Mouse (Mus musculus): Measurements from ENCODE around the gene Cdh23. TPM values are rescaled to one million over a fixed set of nuclear protein-coding genes. Genes with fewer than 3 reads are reported as not detected.

Cdh23 gene
- polyA plus RNA-seq, 1 experiment from 2014 or later = 0.53 TPM

GRCm38 (mm10) chr10:60390177-60390903, 305.9 kb downstream of the Cdh23 start:
- H3K4me3 ChIP-seq (replicated peaks; ENCODE audit: low read length) = no peak overlapping the region
- H3K9me3 ChIP-seq (replicated peaks; ENCODE audit: control insufficient read depth, low read length) = no peaks in the 10 kb centered on the region
- 50% methylated on average over 6 of the region's 6 CpGs for WGBS
- no peak for ATAC-seq (ENCODE audit: insufficient read depth, low FRiP score)
- H3K27ac ChIP-seq (ENCODE audit: low read length) = no peak overlapping the region
- H3K36me3 ChIP-seq (ENCODE audit: control insufficient read depth, insufficient read depth, low read length) = no peaks in the 10 kb centered on the region
- no peak overlapping the region for H3K4me2 ChIP-seq (ENCODE audit: low read depth, low read length)
- H3K9ac ChIP-seq (ENCODE audit: low read length) = no peak overlapping the region
- H3K4me1 ChIP-seq (ENCODE audit: control insufficient read depth, insufficient read depth, low read length) = peaks cover 4% of the 10 kb centered on the region
- H3K27me3 ChIP-seq (ENCODE audit: control insufficient read depth, insufficient read depth, low read length) = no peaks in the 10 kb centered on the region

- Histone ChIP-seq H3K27ac (ENCODE audit: low read length) (no peak overlapping the region), H3K9me3 (replicated peaks; ENCODE audit: control insufficient read depth, low read length) (no peaks in the 10 kb centered on the region), H3K36me3 (ENCODE audit: control insufficient read depth, insufficient read depth, low read length) (no peaks in the 10 kb centered on the region), H3K4me3 (replicated peaks; ENCODE audit: low read length) (no peak overlapping the region), H3K9ac (ENCODE audit: low read length) (0 out of 2 replicates have a peak overlapping the region, but pooled peaks have one; percentile 23), H3K4me1 (ENCODE audit: control insufficient read depth, insufficient read depth, low read length) (peaks cover 4% of the 10 kb centered on the region), H3K27me3 (ENCODE audit: control insufficient read depth, insufficient read depth, low read length) (no peaks in the 10 kb centered on the region), H3K4me2 (ENCODE audit: low read depth, low read length) (no peak overlapping the region)
- WGBS = 15% methylated on average over 9 of the region's 9 CpGs
- ATAC-seq (ENCODE audit: insufficient read depth, low FRiP score) = no peak
Observed at GRCm38 (mm10) chr10:60389447-60389865, 306.8 kb downstream of the Cdh23 start.

GRCm38 (mm10) chr10:60388332-60388731, 308.0 kb downstream of the Cdh23 start:
- Histone ChIP-seq H3K27ac (ENCODE audit: low read length) (no peak overlapping the region), H3K9me3 (replicated peaks; ENCODE audit: control insufficient read depth, low read length) (no peaks in the 10 kb centered on the region), H3K4me3 (replicated peaks; ENCODE audit: low read length) (no peak overlapping the region), H3K4me1 (ENCODE audit: control insufficient read depth, insufficient read depth, low read length) (peaks cover 4% of the 10 kb centered on the region), H3K36me3 (ENCODE audit: control insufficient read depth, insufficient read depth, low read length) (no peaks in the 10 kb centered on the region), H3K27me3 (ENCODE audit: control insufficient read depth, insufficient read depth, low read length) (no peaks in the 10 kb centered on the region), H3K9ac (ENCODE audit: low read length) (no peak overlapping the region), H3K4me2 (ENCODE audit: low read depth, low read length) (no peak overlapping the region)
- no peak for ATAC-seq (ENCODE audit: insufficient read depth, low FRiP score)
- WGBS = 84% methylated on average over 2 of the region's 2 CpGs

- Histone ChIP-seq H3K9me3 (replicated peaks; ENCODE audit: control insufficient read depth, low read length) (no peaks in the 10 kb centered on the region), H3K36me3 (ENCODE audit: control insufficient read depth, insufficient read depth, low read length) (no peaks in the 10 kb centered on the region), H3K4me1 (ENCODE audit: control insufficient read depth, insufficient read depth, low read length) (no peaks in the 10 kb centered on the region), H3K4me2 (ENCODE audit: low read depth, low read length) (no peak overlapping the region), H3K9ac (ENCODE audit: low read length) (no peak overlapping the region), H3K27ac (ENCODE audit: low read length) (no peak overlapping the region; the same call in 1 of the 2 replicates), H3K27me3 (ENCODE audit: control insufficient read depth, insufficient read depth, low read length) (no peaks in the 10 kb centered on the region), H3K4me3 (replicated peaks; ENCODE audit: low read length) (no peak overlapping the region)
- peak; percentile 4; the same call in 1 of the 2 replicates for ATAC-seq (ENCODE audit: insufficient read depth, low FRiP score)
- WGBS = 64% methylated on average over 10 of the region's 10 CpGs
Observed at GRCm38 (mm10) chr10:60381142-60381925, 315.0 kb downstream of the Cdh23 start.

GRCm38 (mm10) chr10:60380229-60380628, 316.1 kb downstream of the Cdh23 start:
- Histone ChIP-seq H3K27me3 (ENCODE audit: control insufficient read depth, insufficient read depth, low read length) (no peaks in the 10 kb centered on the region), H3K27ac (ENCODE audit: low read length) (no peak overlapping the region), H3K4me3 (replicated peaks; ENCODE audit: low read length) (no peak overlapping the region), H3K4me2 (ENCODE audit: low read depth, low read length) (no peak overlapping the region), H3K4me1 (ENCODE audit: control insufficient read depth, insufficient read depth, low read length) (no peaks in the 10 kb centered on the region), H3K9ac (ENCODE audit: low read length) (no peak overlapping the region), H3K9me3 (replicated peaks; ENCODE audit: control insufficient read depth, low read length) (no peaks in the 10 kb centered on the region), H3K36me3 (ENCODE audit: control insufficient read depth, insufficient read depth, low read length) (no peaks in the 10 kb centered on the region)
- 65% methylated on average over 3 of the region's 3 CpGs for WGBS
- ATAC-seq (ENCODE audit: insufficient read depth, low FRiP score) = no peak

GRCm38 (mm10) chr10:60379419-60379957, 316.8 kb downstream of the Cdh23 start:
- no peak for ATAC-seq (ENCODE audit: insufficient read depth, low FRiP score)
- 64% methylated on average over 9 of the region's 9 CpGs for WGBS
- no peak overlapping the region for H3K27ac ChIP-seq (ENCODE audit: low read length)

GRCm38 (mm10) chr10:60376704-60377103, 319.6 kb downstream of the Cdh23 start:
- WGBS = 89% methylated on average over 16 of the region's 16 CpGs
- Histone ChIP-seq H3K4me2 (ENCODE audit: low read depth, low read length) (no peak overlapping the region), H3K27me3 (ENCODE audit: control insufficient read depth, insufficient read depth, low read length) (no peaks in the 10 kb centered on the region), H3K27ac (ENCODE audit: low read length) (no peak overlapping the region), H3K4me3 (replicated peaks; ENCODE audit: low read length) (no peak overlapping the region), H3K9me3 (replicated peaks; ENCODE audit: control insufficient read depth, low read length) (no peaks in the 10 kb centered on the region), H3K4me1 (ENCODE audit: control insufficient read depth, insufficient read depth, low read length) (no peaks in the 10 kb centered on the region), H3K9ac (ENCODE audit: low read length) (no peak overlapping the region), H3K36me3 (ENCODE audit: control insufficient read depth, insufficient read depth, low read length) (no peaks in the 10 kb centered on the region)
- no peak for ATAC-seq (ENCODE audit: insufficient read depth, low FRiP score)

More at GRCm38 (mm10) chr10:60379419-60379957, 316.8 kb downstream of the Cdh23 start:
- no peaks in the 10 kb centered on the region for H3K9me3 ChIP-seq (replicated peaks; ENCODE audit: control insufficient read depth, low read length)
- H3K9ac ChIP-seq (ENCODE audit: low read length) = no peak overlapping the region
- H3K4me2 ChIP-seq (ENCODE audit: low read depth, low read length) = no peak overlapping the region
- H3K36me3 ChIP-seq (ENCODE audit: control insufficient read depth, insufficient read depth, low read length) = no peaks in the 10 kb centered on the region
- H3K4me3 ChIP-seq (replicated peaks; ENCODE audit: low read length) = no peak overlapping the region
- no peaks in the 10 kb centered on the region for H3K4me1 ChIP-seq (ENCODE audit: control insufficient read depth, insufficient read depth, low read length)
- H3K27me3 ChIP-seq (ENCODE audit: control insufficient read depth, insufficient read depth, low read length) = no peaks in the 10 kb centered on the region

GRCm38 (mm10) chr10:60373937-60374578, 322.2 kb downstream of the Cdh23 start:
- H3K4me2 ChIP-seq (ENCODE audit: low read depth, low read length) = no peak overlapping the region
- no peak overlapping the region for H3K27ac ChIP-seq (ENCODE audit: low read length)
- ATAC-seq (ENCODE audit: insufficient read depth, low FRiP score) = peak; percentile 41
- 48% methylated on average over 8 of the region's 8 CpGs for WGBS
- no peak overlapping the region for H3K4me3 ChIP-seq (replicated peaks; ENCODE audit: low read length)
- H3K27me3 ChIP-seq (ENCODE audit: control insufficient read depth, insufficient read depth, low read length) = no peaks in the 10 kb centered on the region
- H3K9ac ChIP-seq (ENCODE audit: low read length) = no peak overlapping the region
- H3K4me1 ChIP-seq (ENCODE audit: control insufficient read depth, insufficient read depth, low read length) = 0 out of 2 replicates have a peak, but pooled peaks cover 2% of the 10 kb centered on the region
- no peaks in the 10 kb centered on the region for H3K9me3 ChIP-seq (replicated peaks; ENCODE audit: control insufficient read depth, low read length)
- no peaks in the 10 kb centered on the region for H3K36me3 ChIP-seq (ENCODE audit: control insufficient read depth, insufficient read depth, low read length)

Measured in stomach, embryonic 16.5 days (tissue).